Comparison of ENCODE assay signal across 32 mouse cellular contexts in genomic region chr2:128029968-128030367, GRCm38 (mm10).
"Had no signal": no experiment of that assay in that cellular context is flagged by ENCODE, and none has a peak within 500 bp of the region (broad histone marks: within the 10 kb centered on the region; RNA-seq: fewer than 3 reads in every experiment).

No protein-coding gene starts in this region.

- H3K27me3 ChIP-seq: heart, embryonic 12.5 days; heart, embryonic 13.5 days; heart, embryonic 15.5 days; hindbrain, embryonic 12.5 days; hindbrain, embryonic 13.5 days; hindbrain, embryonic 15.5 days; kidney, embryonic 15.5 days had no signal

- H3K4me3 ChIP-seq: heart, embryonic 10.5 days; heart, embryonic 12.5 days; heart, embryonic 13.5 days; heart, embryonic 15.5 days; hindbrain, embryonic 12.5 days; hindbrain, embryonic 13.5 days; hindbrain, embryonic 15.5 days; kidney, embryonic 15.5 days; layer of hippocampus, adult 2 months; left cerebral cortex, adult 2 months had no signal

- ATAC-seq: hindbrain, embryonic 16.5 days; hindbrain, postnatal 0 days; inflammation-experienced regulatory T-cells, adult 6 months had no signal

- H3K4me2 ChIP-seq: heart, embryonic 11.5 days; heart, embryonic 12.5 days; heart, embryonic 13.5 days; heart, embryonic 15.5 days; hindbrain, embryonic 12.5 days; hindbrain, embryonic 13.5 days; hindbrain, embryonic 14.5 days; hindbrain, embryonic 15.5 days; kidney, embryonic 15.5 days had no signal

- H3K9ac ChIP-seq: heart, embryonic 12.5 days; heart, embryonic 13.5 days; heart, embryonic 15.5 days; hindbrain, embryonic 12.5 days; hindbrain, embryonic 13.5 days; hindbrain, embryonic 14.5 days; hindbrain, embryonic 15.5 days; kidney, embryonic 15.5 days had no signal

- H3K27ac ChIP-seq: heart, embryonic 10.5 days; heart, embryonic 13.5 days; heart, embryonic 15.5 days; hindbrain, embryonic 12.5 days; hindbrain, embryonic 13.5 days; hindbrain, embryonic 14.5 days; hindbrain, embryonic 15.5 days; hindbrain, postnatal 0 days; kidney, embryonic 15.5 days; kidney, postnatal 0 days; layer of hippocampus, adult 2 months; left cerebral cortex, adult 2 months had no signal

- H3K9me3 ChIP-seq: heart, embryonic 10.5 days; heart, embryonic 12.5 days; heart, embryonic 13.5 days; heart, embryonic 15.5 days; hindbrain, embryonic 12.5 days; hindbrain, embryonic 13.5 days; hindbrain, embryonic 15.5 days; kidney, embryonic 15.5 days had no signal

- H3K4me1 ChIP-seq: heart, embryonic 10.5 days; heart, embryonic 12.5 days; heart, embryonic 13.5 days; heart, embryonic 15.5 days; hindbrain, embryonic 15.5 days; kidney, embryonic 15.5 days had no signal

- H3K36me3 ChIP-seq: heart, embryonic 10.5 days; heart, embryonic 12.5 days; heart, embryonic 13.5 days; heart, embryonic 15.5 days; hindbrain, embryonic 12.5 days; hindbrain, embryonic 13.5 days; hindbrain, embryonic 15.5 days; kidney, embryonic 15.5 days had no signal

- DNase-seq: heart, postnatal 10 days; heart, postnatal 14 days; heart, postnatal 36 days; heart, postnatal 4 days; kidney, adult 11 months; kidney, adult 18-20 months; kidney, adult 2 months; kidney, adult 8-10 months; kidney, adult 9 months; kidney, postnatal 10 days; kidney, postnatal 14 days; kidney, postnatal 25 days; kidney, postnatal 36 days; kidney, postnatal 4 days; layer of hippocampus, adult 9-11 months; layer of hippocampus, postnatal 36 days had no signal
